Mouse (Mus musculus): ENCODE data around the gene Nans. TPM values are rescaled to one million over a fixed set of nuclear protein-coding genes. Genes with fewer than 3 reads are reported as not detected.

Gene Nans
- polyA plus RNA-seq, 1 experiment from 2014 or later = 94.4 TPM

- 30% methylated on average over 13 of the region's 13 CpGs for WGBS
- no peak for ATAC-seq (ENCODE audit: insufficient number of reproducible peaks, low FRiP score, low TSS enrichment, low read depth)
- peak overlapping the region; percentile 81 for H3K4me2 ChIP-seq
- peaks cover 33% of the 10 kb centered on the region for H3K4me1 ChIP-seq
- H3K9me3 ChIP-seq = no peaks in the 10 kb centered on the region
- H3K27ac ChIP-seq = peak overlapping the region; percentile 99
- no peaks in the 10 kb centered on the region for H3K36me3 ChIP-seq
- H3K27me3 ChIP-seq = no peaks in the 10 kb centered on the region
- H3K4me3 ChIP-seq = peak overlapping the region; percentile 86
- peak overlapping the region; percentile 95 for H3K9ac ChIP-seq
These were observed 36.0 kb upstream of the Nans start for GRCm38 (mm10) chr4:46452855-46453719.

GRCm38 (mm10) chr4:46454097-46454864 is 34.8 kb upstream of the Nans start:
- H3K36me3 ChIP-seq = no peaks in the 10 kb centered on the region
- WGBS = 66% methylated on average over 5 of the region's 5 CpGs
- no peak overlapping the region for H3K4me3 ChIP-seq

GRCm38 (mm10) chr4:46456762-46457161 is 32.3 kb upstream of the Nans start:
- Histone ChIP-seq H3K27ac (no peak overlapping the region), H3K27me3 (no peaks in the 10 kb centered on the region), H3K4me3 (no peak overlapping the region), H3K9ac (no peak overlapping the region), H3K4me2 (no peak overlapping the region), H3K4me1 (peaks cover 30% of the 10 kb centered on the region), H3K36me3 (peaks cover 18% of the 10 kb centered on the region), H3K9me3 (no peaks in the 10 kb centered on the region)
- ATAC-seq (ENCODE audit: insufficient number of reproducible peaks, low FRiP score, low TSS enrichment, low read depth) = no peak
- WGBS = 60% methylated on average over 4 of the region's 4 CpGs

More at GRCm38 (mm10) chr4:46454097-46454864, 34.8 kb upstream of the Nans start:
- Histone ChIP-seq H3K9me3 (no peaks in the 10 kb centered on the region), H3K27ac (no peak overlapping the region), H3K4me1 (peaks cover 30% of the 10 kb centered on the region), H3K27me3 (no peaks in the 10 kb centered on the region), H3K9ac (no peak overlapping the region), H3K4me2 (no peak overlapping the region)
- no peak for ATAC-seq (ENCODE audit: insufficient number of reproducible peaks, low FRiP score, low TSS enrichment, low read depth)

- peaks cover 30% of the 10 kb centered on the region for H3K4me1 ChIP-seq
- H3K27ac ChIP-seq = no peak overlapping the region
- peaks cover 21% of the 10 kb centered on the region for H3K36me3 ChIP-seq
- H3K27me3 ChIP-seq = no peaks in the 10 kb centered on the region
- H3K9ac ChIP-seq = no peak overlapping the region
- no peak overlapping the region for H3K4me2 ChIP-seq
- no peak overlapping the region for H3K4me3 ChIP-seq
- H3K9me3 ChIP-seq = no peaks in the 10 kb centered on the region
- 87% methylated on average over 3 of the region's 3 CpGs for WGBS
- ATAC-seq (ENCODE audit: insufficient number of reproducible peaks, low FRiP score, low TSS enrichment, low read depth) = no peak
These were observed 31.9 kb upstream of the Nans start for GRCm38 (mm10) chr4:46457186-46457585.

- no peak overlapping the region for H3K27ac ChIP-seq
- no peak overlapping the region for H3K9ac ChIP-seq
- peaks cover 32% of the 10 kb centered on the region for H3K36me3 ChIP-seq
- peaks cover 23% of the 10 kb centered on the region for H3K4me1 ChIP-seq
- H3K4me3 ChIP-seq = no peak overlapping the region
- H3K4me2 ChIP-seq = no peak overlapping the region
- no peaks in the 10 kb centered on the region for H3K27me3 ChIP-seq
- no peak for ATAC-seq (ENCODE audit: insufficient number of reproducible peaks, low FRiP score, low TSS enrichment, low read depth)
- H3K9me3 ChIP-seq = no peaks in the 10 kb centered on the region
- 94% methylated on average over 2 of the region's 2 CpGs for WGBS
These were observed 30.6 kb upstream of the Nans start for GRCm38 (mm10) chr4:46458411-46458810.

GRCm38 (mm10) chr4:46463130-46463830 is 25.8 kb upstream of the Nans start:
- H3K27ac ChIP-seq = no peak overlapping the region
- no peak overlapping the region for H3K4me3 ChIP-seq
- H3K4me1 ChIP-seq = no peaks in the 10 kb centered on the region
- no peak for ATAC-seq (ENCODE audit: insufficient number of reproducible peaks, low FRiP score, low TSS enrichment, low read depth)
- no peaks in the 10 kb centered on the region for H3K9me3 ChIP-seq
- H3K36me3 ChIP-seq = peaks cover 78% of the 10 kb centered on the region
- no peaks in the 10 kb centered on the region for H3K27me3 ChIP-seq
- no peak overlapping the region for H3K9ac ChIP-seq
- WGBS = 76% methylated on average over 7 of the region's 7 CpGs
- H3K4me2 ChIP-seq = no peak overlapping the region

GRCm38 (mm10) chr4:46465740-46466139 is 23.3 kb upstream of the Nans start:
- no peak for ATAC-seq (ENCODE audit: insufficient number of reproducible peaks, low FRiP score, low TSS enrichment, low read depth)
- Histone ChIP-seq H3K9me3 (no peaks in the 10 kb centered on the region), H3K27me3 (no peaks in the 10 kb centered on the region), H3K4me1 (no peaks in the 10 kb centered on the region), H3K36me3 (peaks cover 93% of the 10 kb centered on the region), H3K4me2 (no peak overlapping the region), H3K9ac (no peak overlapping the region), H3K4me3 (no peak overlapping the region), H3K27ac (no peak overlapping the region)
- 87% methylated on average over 3 of the region's 3 CpGs for WGBS

GRCm38 (mm10) chr4:46475101-46475500 is 13.9 kb upstream of the Nans start:
- Histone ChIP-seq H3K4me3 (no peak overlapping the region), H3K27ac (no peak overlapping the region), H3K9ac (no peak overlapping the region), H3K27me3 (no peaks in the 10 kb centered on the region), H3K9me3 (no peaks in the 10 kb centered on the region), H3K4me1 (no peaks in the 10 kb centered on the region), H3K4me2 (no peak overlapping the region), H3K36me3 (peaks cover 71% of the 10 kb centered on the region)
- ATAC-seq (ENCODE audit: insufficient number of reproducible peaks, low FRiP score, low TSS enrichment, low read depth) = no peak
- 90% methylated on average over 5 of the region's 5 CpGs for WGBS

- no peak overlapping the region for H3K4me3 ChIP-seq
- no peak overlapping the region for H3K4me2 ChIP-seq
- no peak overlapping the region for H3K9ac ChIP-seq
- WGBS = 96% methylated on average over 2 of the region's 2 CpGs
- H3K9me3 ChIP-seq = no peaks in the 10 kb centered on the region
- H3K36me3 ChIP-seq = peaks cover 35% of the 10 kb centered on the region
- no peak for ATAC-seq (ENCODE audit: insufficient number of reproducible peaks, low FRiP score, low TSS enrichment, low read depth)
- no peaks in the 10 kb centered on the region for H3K27me3 ChIP-seq
- no peak overlapping the region for H3K27ac ChIP-seq
- no peaks in the 10 kb centered on the region for H3K4me1 ChIP-seq
These were observed 10.0 kb upstream of the Nans start for GRCm38 (mm10) chr4:46479081-46479480.

- Histone ChIP-seq H3K9ac (no peak overlapping the region), H3K27ac (no peak overlapping the region; the same call in 1 of the 2 replicates), H3K4me2 (no peak overlapping the region)
These were observed 3.2 kb upstream of the Nans start for GRCm38 (mm10) chr4:46485696-46486417.

GRCm38 (mm10) chr4:46487348-46487747 is 1.7 kb upstream of the Nans start:
- Histone ChIP-seq H3K9me3 (no peaks in the 10 kb centered on the region), H3K4me1 (peaks cover 14% of the 10 kb centered on the region), H3K9ac (no peak overlapping the region), H3K4me3 (no peak overlapping the region), H3K36me3 (peaks cover 3% of the 10 kb centered on the region), H3K27ac (no peak overlapping the region), H3K27me3 (no peaks in the 10 kb centered on the region), H3K4me2 (no peak overlapping the region)
- no peak for ATAC-seq (ENCODE audit: insufficient number of reproducible peaks, low FRiP score, low TSS enrichment, low read depth)
- whole genome bisulfite sequencing = 94% methylated on average over 5 of the region's 5 CpGs

More at GRCm38 (mm10) chr4:46485696-46486417, 3.2 kb upstream of the Nans start:
- Histone ChIP-seq H3K9me3 (no peaks in the 10 kb centered on the region), H3K36me3 (no peaks in the 10 kb centered on the region), H3K4me3 (no peak overlapping the region), H3K4me1 (peaks cover 14% of the 10 kb centered on the region), H3K27me3 (no peaks in the 10 kb centered on the region)
- 39% methylated on average over 14 of the region's 14 CpGs for WGBS
- no peak for ATAC-seq (ENCODE audit: insufficient number of reproducible peaks, low FRiP score, low TSS enrichment, low read depth)

All from limb, embryonic 15.5 days (tissue).